Mouse (Mus musculus): Measurements from ENCODE around the gene Olfr12. TPM values are rescaled to one million over a fixed set of nuclear protein-coding genes. Genes with fewer than 3 reads are reported as not detected.

Gene Olfr12
- total and polyA plus RNA-seq, 3 experiments = not detected

DNA sequence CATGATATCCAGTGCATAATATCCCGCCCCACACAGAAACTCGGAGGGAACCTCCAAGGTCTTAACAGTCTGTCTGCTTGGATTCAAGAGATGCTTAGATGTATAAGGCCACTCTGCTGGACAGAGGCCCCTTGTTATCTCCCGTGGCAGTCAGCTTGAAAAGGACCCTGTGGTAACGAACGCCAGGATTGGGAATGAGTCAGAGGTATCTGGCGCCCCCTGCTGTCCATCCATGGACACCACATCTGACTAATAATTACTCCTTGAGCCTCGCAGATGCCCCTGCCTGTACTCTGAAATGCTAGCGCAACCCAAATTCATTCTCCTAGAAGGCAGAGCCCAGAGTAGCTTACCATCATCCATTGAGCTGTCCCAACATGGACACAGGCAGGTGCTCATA lies 30.2 kb downstream of the Olfr12 start:
- Histone ChIP-seq H3K27ac (no peak overlapping the region), H3K9ac (ENCODE audit: low read depth, low read length) (no peak overlapping the region), H3K79me2 (replicated peaks; ENCODE audit: control insufficient read depth, insufficient read depth, low read length) (no peaks in the 10 kb centered on the region), H3K36me3 (ENCODE audit: control insufficient read depth, insufficient read depth, low read length) (no peaks in the 10 kb centered on the region), H3K27me3 (ENCODE audit: control insufficient read depth, insufficient read depth, low read length) (no peaks in the 10 kb centered on the region), H3K4me1 (ENCODE audit: control insufficient read depth, insufficient read depth, low read length) (peaks cover 2% of the 10 kb centered on the region), H3K4me3 (no peak overlapping the region)
- intact Hi-C loops (cut with DNase I) = loop anchor here (2.0 kb wide), 3 partner anchors 31 to 247 kb away; partner anchors contain the start of gene Olfr12
- TF ChIP-seq CTCF (IDR thresholded peaks at IDR 0.05) (peak; percentile 95), EP300 (IDR thresholded peaks at IDR 0.05; ENCODE audit: insufficient read depth, low read depth, low read length) (no peak)
- 7% methylated on average over 8 of the region's 8 CpGs for whole genome bisulfite sequencing
- DNase-seq = peak; percentile 53 to 75

DNA sequence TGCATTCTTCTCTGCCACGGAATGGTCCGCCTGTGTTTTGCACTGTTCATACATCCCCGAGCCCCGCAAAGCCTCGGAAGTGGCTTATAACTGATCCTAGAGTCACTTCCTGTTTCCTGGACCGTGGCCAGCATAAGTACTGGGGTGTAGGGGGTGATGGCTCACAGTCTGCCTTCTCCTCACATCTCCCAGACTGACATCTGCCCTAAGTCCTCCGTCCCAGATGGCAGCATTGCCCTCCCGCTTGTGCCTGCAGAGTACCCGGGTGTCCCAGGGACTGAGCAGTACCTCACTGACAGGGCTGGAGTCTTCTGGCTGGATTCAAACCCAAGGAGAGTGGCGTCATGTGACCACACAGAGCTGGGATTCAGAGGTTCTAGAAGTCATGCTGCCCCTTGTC lies 30.6 kb downstream of the Olfr12 start:
- intact Hi-C loops (cut with DNase I) = loop anchor here (2.0 kb wide), 2 partner anchors 187 to 247 kb away; no protein-coding TSS in a partner anchor
- Histone ChIP-seq H3K4me1 (ENCODE audit: control insufficient read depth, insufficient read depth, low read length) (peaks cover 2% of the 10 kb centered on the region), H3K27ac (no peak overlapping the region), H3K36me3 (ENCODE audit: control insufficient read depth, insufficient read depth, low read length) (no peaks in the 10 kb centered on the region), H3K4me3 (no peak overlapping the region), H3K9ac (ENCODE audit: low read depth, low read length) (no peak overlapping the region), H3K27me3 (ENCODE audit: control insufficient read depth, insufficient read depth, low read length) (no peaks in the 10 kb centered on the region), H3K79me2 (replicated peaks; ENCODE audit: control insufficient read depth, insufficient read depth, low read length) (no peaks in the 10 kb centered on the region)
- DNase-seq = peak in 1 of 2 experiments; percentile 19
- no peak for TF ChIP-seq CTCF (IDR thresholded peaks at IDR 0.05)
- no peak for TF ChIP-seq POLR2A (IDR thresholded peaks at IDR 0.05; ENCODE audit: insufficient read depth, low read depth, low read length)
- no peak for TF ChIP-seq EP300 (IDR thresholded peaks at IDR 0.05; ENCODE audit: insufficient read depth, low read depth, low read length)
- WGBS = 29% methylated on average over 10 of the region's 10 CpGs

DNA sequence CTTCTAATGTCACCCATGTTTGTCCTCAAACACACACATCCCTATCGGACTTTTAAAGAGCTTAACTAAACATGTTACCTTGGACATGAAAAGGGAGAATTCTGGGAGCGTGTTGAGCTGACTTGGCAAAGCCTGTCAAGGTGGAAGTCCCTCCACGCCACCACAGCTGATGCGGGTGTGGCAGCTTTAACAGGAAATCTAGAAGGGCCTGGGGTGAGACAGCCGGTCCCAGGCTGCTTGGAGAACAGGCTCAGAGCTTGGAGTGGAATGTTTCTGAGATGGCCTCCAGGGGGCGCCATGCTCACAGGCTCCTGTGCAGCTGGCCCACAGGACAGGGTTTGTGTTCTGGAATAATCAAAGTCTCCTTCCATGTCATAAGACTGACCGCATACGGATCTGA lies 31.1 kb downstream of the Olfr12 start, which contains the start of gene Otos:
Otos (minus strand) TSS at position 169 of the 400 bp plus-strand sequence.
- DNase-seq = peak; percentile 57 to 68
- H3K4me3 ChIP-seq = no peak within 1 kb of the TSS
- 20% methylated on average over 8 of the region's 8 CpGs for WGBS
- no peaks in the 10 kb centered on the region for H3K27me3 ChIP-seq (ENCODE audit: control insufficient read depth, insufficient read depth, low read length)
- H3K9ac ChIP-seq (ENCODE audit: low read depth, low read length) = no peak within 1 kb of the TSS
- TF ChIP-seq CTCF (IDR thresholded peaks at IDR 0.05) = peak; percentile 88
- no peak for TF ChIP-seq POLR2A (IDR thresholded peaks at IDR 0.05; ENCODE audit: insufficient read depth, low read depth, low read length)
- 0 out of 2 replicates have a peak, but pooled peaks have one; percentile 38 for TF ChIP-seq EP300 (IDR thresholded peaks at IDR 0.05; ENCODE audit: insufficient read depth, low read depth, low read length)
- H3K79me2 ChIP-seq (replicated peaks; ENCODE audit: control insufficient read depth, insufficient read depth, low read length) = no peaks in the 10 kb centered on the region
- no peaks in the 10 kb centered on the region for H3K36me3 ChIP-seq (ENCODE audit: control insufficient read depth, insufficient read depth, low read length)
- intact Hi-C loops (cut with DNase I) = loop anchor here (2.0 kb wide), 2 partner anchors 186 to 246 kb away; no protein-coding TSS in a partner anchor
- H3K4me1 ChIP-seq (ENCODE audit: control insufficient read depth, insufficient read depth, low read length) = peaks cover 2% of the 10 kb centered on the region
- no peak within 1 kb of the TSS for H3K27ac ChIP-seq

DNA sequence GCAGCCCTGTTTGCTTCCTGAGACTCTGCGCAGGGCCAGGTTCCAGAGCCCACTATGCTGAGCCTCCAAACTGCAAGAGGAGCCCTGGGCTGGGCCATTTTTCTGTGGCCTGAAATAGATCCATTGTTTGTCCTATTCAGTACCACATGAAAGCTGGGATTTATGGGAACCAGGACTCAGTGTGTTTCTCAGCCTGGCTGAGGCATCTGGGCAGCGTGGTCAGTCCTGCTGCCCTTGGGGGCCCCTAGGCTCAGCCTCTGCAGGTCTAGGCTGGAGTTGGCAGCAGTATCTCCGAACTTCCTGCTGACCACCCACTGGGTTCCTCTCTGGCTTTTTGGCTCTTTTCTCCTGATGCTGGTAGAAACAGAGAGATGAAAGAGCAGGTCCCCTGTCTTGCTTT lies 33.9 kb downstream of the Olfr12 start:
- Histone ChIP-seq H3K36me3 (ENCODE audit: control insufficient read depth, insufficient read depth, low read length) (no peaks in the 10 kb centered on the region), H3K4me3 (no peak overlapping the region), H3K79me2 (replicated peaks; ENCODE audit: control insufficient read depth, insufficient read depth, low read length) (no peaks in the 10 kb centered on the region), H3K9ac (ENCODE audit: low read depth, low read length) (no peak overlapping the region), H3K27ac (no peak overlapping the region), H3K27me3 (ENCODE audit: control insufficient read depth, insufficient read depth, low read length) (no peaks in the 10 kb centered on the region), H3K4me1 (ENCODE audit: control insufficient read depth, insufficient read depth, low read length) (peaks cover 2% of the 10 kb centered on the region)
- no peak for TF ChIP-seq POLR2A (IDR thresholded peaks at IDR 0.05; ENCODE audit: insufficient read depth, low read depth, low read length)
- TF ChIP-seq CTCF (IDR thresholded peaks at IDR 0.05) = no peak
- no peak for TF ChIP-seq EP300 (IDR thresholded peaks at IDR 0.05; ENCODE audit: insufficient read depth, low read depth, low read length)
- WGBS = 65% methylated on average over 3 of the region's 3 CpGs
- intact Hi-C loops (cut with DNase I) = no loop called here
- DNase-seq = no peak

DNA sequence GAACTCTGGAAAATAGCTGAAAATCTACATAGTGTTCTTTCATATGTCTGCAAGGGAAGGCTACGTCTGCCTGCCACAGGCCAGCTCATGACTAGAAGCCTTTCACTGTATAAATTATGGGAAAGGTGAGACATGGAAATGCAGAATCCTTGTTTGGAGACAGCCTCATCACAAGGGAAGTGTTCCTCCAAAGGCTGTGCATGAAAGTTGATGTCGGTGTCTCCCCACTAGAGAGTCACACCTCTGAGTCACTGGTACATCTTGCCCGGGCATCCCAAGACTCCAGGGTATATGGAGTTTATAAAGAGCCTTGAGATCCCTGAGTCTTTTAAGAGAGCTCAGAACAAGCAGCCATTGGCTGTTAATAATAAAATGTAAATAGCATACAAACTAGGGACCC lies 35.6 kb downstream of the Olfr12 start:
- H3K4me3 ChIP-seq = no peak overlapping the region
- no peaks in the 10 kb centered on the region for H3K79me2 ChIP-seq (replicated peaks; ENCODE audit: control insufficient read depth, insufficient read depth, low read length)
- no peak overlapping the region for H3K27ac ChIP-seq
- intact Hi-C loops (cut with DNase I) = no loop called here
- no peaks in the 10 kb centered on the region for H3K27me3 ChIP-seq (ENCODE audit: control insufficient read depth, insufficient read depth, low read length)
- no peak for TF ChIP-seq POLR2A (IDR thresholded peaks at IDR 0.05; ENCODE audit: insufficient read depth, low read depth, low read length)
- TF ChIP-seq EP300 (IDR thresholded peaks at IDR 0.05; ENCODE audit: insufficient read depth, low read depth, low read length) = no peak
- TF ChIP-seq CTCF (IDR thresholded peaks at IDR 0.05) = no peak
- no peak for DNase-seq
- H3K36me3 ChIP-seq (ENCODE audit: control insufficient read depth, insufficient read depth, low read length) = no peaks in the 10 kb centered on the region
- H3K9ac ChIP-seq (ENCODE audit: low read depth, low read length) = no peak overlapping the region
- no peaks in the 10 kb centered on the region for H3K4me1 ChIP-seq (ENCODE audit: control insufficient read depth, insufficient read depth, low read length)
- 85% methylated on average over 3 of the region's 3 CpGs for WGBS

DNA sequence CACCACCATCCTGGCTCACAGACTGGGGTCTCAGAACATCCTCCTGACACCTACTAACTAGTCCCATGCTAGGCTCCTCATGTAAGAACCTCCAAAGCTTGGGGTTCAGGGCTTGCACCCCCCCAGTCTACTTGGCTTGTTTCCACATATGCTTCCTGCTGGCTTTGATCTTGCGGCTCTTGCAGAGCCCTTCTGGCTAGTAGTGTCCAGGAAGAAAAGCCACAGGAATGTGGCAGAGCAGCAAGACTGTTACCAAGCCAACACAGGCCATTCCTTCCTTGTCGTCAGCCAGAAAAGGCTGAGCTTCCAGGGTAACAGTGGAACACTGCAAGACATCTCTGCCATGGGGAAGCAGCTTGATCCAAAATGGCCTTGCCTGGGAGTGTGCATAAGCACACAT lies 37.1 kb downstream of the Olfr12 start:
- DNase-seq = no peak
- Histone ChIP-seq H3K9ac (ENCODE audit: low read depth, low read length) (no peak overlapping the region), H3K27ac (no peak overlapping the region), H3K27me3 (ENCODE audit: control insufficient read depth, insufficient read depth, low read length) (no peaks in the 10 kb centered on the region), H3K79me2 (replicated peaks; ENCODE audit: control insufficient read depth, insufficient read depth, low read length) (no peaks in the 10 kb centered on the region), H3K36me3 (ENCODE audit: control insufficient read depth, insufficient read depth, low read length) (no peaks in the 10 kb centered on the region), H3K4me1 (ENCODE audit: control insufficient read depth, insufficient read depth, low read length) (no peaks in the 10 kb centered on the region), H3K4me3 (no peak overlapping the region)
- TF ChIP-seq POLR2A (IDR thresholded peaks at IDR 0.05; ENCODE audit: insufficient read depth, low read depth, low read length) (no peak), CTCF (IDR thresholded peaks at IDR 0.05) (no peak), EP300 (IDR thresholded peaks at IDR 0.05; ENCODE audit: insufficient read depth, low read depth, low read length) (no peak)
- intact Hi-C loops (cut with DNase I) = no loop called here
- 35% methylated on average over 2 of the region's 2 CpGs for WGBS

All from heart, adult 2 months (tissue).